Mouse (Mus musculus) thymus, adult 2 months (tissue): ENCODE results near the gene Ppp1r17.

Experiments used
- CTCF ChIP-seq: fragments of 200-500 bp; IDR thresholded peaks from 2 replicates; pipeline ENCODE4 v1.5.1; 2012; ENCODE audit warnings: mild to moderate bottlenecking, control low read depth, low read length, moderate library complexity, borderline replicate concordance; ENCODE audit not compliant: control insufficient read depth, poor library complexity, insufficient read depth; ENCODE audit errors: extremely low read depth
- POLR2A ChIP-seq: fragments of 200-500 bp; IDR thresholded peaks from 2 replicates; pipeline ENCODE4 v1.6.1; 2012; ENCODE audit warnings: mild to moderate bottlenecking, low read length, control low read depth, moderate library complexity; ENCODE audit not compliant: control insufficient read depth, poor library complexity, insufficient read depth; ENCODE audit errors: extremely low read depth

- no peak for TF ChIP-seq POLR2A
- TF ChIP-seq CTCF: no peak
These were observed 10.7 kb downstream of the Ppp1r17 start for GRCm38 (mm10) chr6:56027966-56028365.
